Mouse (Mus musculus) bone marrow macrophage, adult 2 months (primary cell): ENCODE measurements around the gene Crtc1. TPM values are rescaled to one million over a fixed set of nuclear protein-coding genes. Genes with fewer than 3 reads are reported as not detected.

Experiments used
- H3K27ac ChIP-seq: 2 replicates; pipeline ENCODE4 v1.5.1; 2012; ENCODE audit warnings: low read depth, low read length; ENCODE audit not compliant: insufficient read depth
- H3K4me1 ChIP-seq: 2 replicates; pipeline ENCODE4 v1.6.1; 2012; ENCODE audit warnings: low read length; ENCODE audit not compliant: control insufficient read depth, insufficient read depth
- H3K4me3 ChIP-seq: 2 replicates; pipeline ENCODE4 v1.5.1; 2012; ENCODE audit warnings: mild to moderate bottlenecking, low read length, moderate library complexity; ENCODE audit not compliant: insufficient read depth
- CTCF ChIP-seq: IDR thresholded peaks from 2 replicates; pipeline ENCODE4 v1.5.1; 2012; ENCODE audit warnings: low read depth, mild to moderate bottlenecking, low read length, moderate library complexity
- POLR2A ChIP-seq: IDR thresholded peaks from 2 replicates; pipeline ENCODE4 v1.6.1; 2012; ENCODE audit warnings: mild to moderate bottlenecking, low read depth, low read length, borderline replicate concordance
- polyA plus RNA-seq: library from polyadenylated mRNA; stranded (reverse); fragments of >200 nt; gene quantifications from 2 replicates; pipeline ENCODE4 v1.2.4, GENCODE M21; 2012; ENCODE audit not compliant: missing spikeins, insufficient read depth, insufficient read length

The Crtc1 gene
- polyA plus RNA-seq, 1 experiment, result 8.4 TPM

GRCm38 (mm10) chr8:70360769-70361168 is 78.6 kb downstream of the Crtc1 start:
- Histone ChIP-seq H3K4me3 (no peak overlapping the region), H3K4me1 (peaks cover 13% of the 10 kb centered on the region), H3K27ac (no peak overlapping the region)
- TF ChIP-seq POLR2A, result no peak
- TF ChIP-seq CTCF, result peak; percentile 56

GRCm38 (mm10) chr8:70359411-70359810 is 80.0 kb downstream of the Crtc1 start:
- peaks cover 23% of the 10 kb centered on the region for H3K4me1 ChIP-seq
- H3K4me3 ChIP-seq, result no peak overlapping the region
- H3K27ac ChIP-seq, result no peak overlapping the region
- no peak for TF ChIP-seq CTCF
- no peak for TF ChIP-seq POLR2A

GRCm38 (mm10) chr8:70356111-70356510 is 83.3 kb downstream of the Crtc1 start:
- no peak for TF ChIP-seq POLR2A
- no peak for TF ChIP-seq CTCF
- H3K4me3 ChIP-seq, result no peak overlapping the region
- H3K4me1 ChIP-seq, result peaks cover 27% of the 10 kb centered on the region
- H3K27ac ChIP-seq, result peak overlapping the region; percentile 38

GRCm38 (mm10) chr8:70354004-70354403 is 85.4 kb downstream of the Crtc1 start:
- Histone ChIP-seq H3K4me1 (peaks cover 40% of the 10 kb centered on the region), H3K4me3 (peak overlapping the region; percentile 58), H3K27ac (peak overlapping the region; percentile 56)
- TF ChIP-seq CTCF, result no peak
- TF ChIP-seq POLR2A, result no peak

GRCm38 (mm10) chr8:70353194-70353817 is 86.1 kb downstream of the Crtc1 start, which contains the start of gene Upf1:
TSS of gene Upf1 (minus strand) at chr8:70353278.
- TF ChIP-seq POLR2A (no peak), CTCF (no peak)
- H3K4me3 ChIP-seq, result peak within 1 kb of the TSS; percentile 81
- H3K4me1 ChIP-seq, result peaks cover 42% of the 10 kb centered on the region
- H3K27ac ChIP-seq, result peak within 1 kb of the TSS; percentile 56

GRCm38 (mm10) chr8:70352657-70353151 is 86.7 kb downstream of the Crtc1 start:
- Histone ChIP-seq H3K27ac (peak overlapping the region; percentile 41), H3K4me3 (peak overlapping the region; percentile 81), H3K4me1 (peaks cover 48% of the 10 kb centered on the region)
- no peak for TF ChIP-seq CTCF
- TF ChIP-seq POLR2A, result no peak

- Histone ChIP-seq H3K27ac (no peak overlapping the region), H3K4me1 (peaks cover 50% of the 10 kb centered on the region), H3K4me3 (peak overlapping the region; percentile 81)
- TF ChIP-seq POLR2A (no peak), CTCF (no peak)
Observed at GRCm38 (mm10) chr8:70352000-70352384, 87.4 kb downstream of the Crtc1 start.

GRCm38 (mm10) chr8:70351035-70351999 is 88.1 kb downstream of the Crtc1 start:
- Histone ChIP-seq H3K4me1 (peaks cover 46% of the 10 kb centered on the region), H3K27ac (no peak overlapping the region), H3K4me3 (peak overlapping the region; percentile 81)
- no peak for TF ChIP-seq CTCF
- no peak for TF ChIP-seq POLR2A

GRCm38 (mm10) chr8:70347860-70348420 is 91.4 kb downstream of the Crtc1 start:
- H3K27ac ChIP-seq, result no peak overlapping the region
- peaks cover 30% of the 10 kb centered on the region for H3K4me1 ChIP-seq
- H3K4me3 ChIP-seq, result no peak overlapping the region
- TF ChIP-seq CTCF, result no peak
- TF ChIP-seq POLR2A, result no peak
